In genomic region chr11:95594686-95595212, GRCm38 (mm10) we compare ENCODE assay signal across 20 mouse cellular contexts. TPM values are rescaled to one million over a fixed set of nuclear protein-coding genes. Genes with fewer than 3 reads are reported as not detected.
DNase-seq lines count a peak whose midpoint lies in the region; ATAC-seq and TF ChIP-seq lines count a peak whose summit lies in the region.
"Had no signal": no experiment of that assay in that cellular context is flagged by ENCODE, and none has a peak within 500 bp of the region (broad histone marks: within the 10 kb centered on the region; RNA-seq: fewer than 3 reads in every experiment).

No protein-coding gene starts in this region.

- no peak overlapping the region for H3K9ac ChIP-seq in kidney, embryonic 14.5 days (ENCODE audit: low read depth, low read length)
- no peak overlapping the region for H3K9ac ChIP-seq in midbrain, embryonic 13.5 days (replicated peaks)
- H3K9ac ChIP-seq: heart, embryonic 15.5 days; liver, embryonic 14.5 days had no signal

- peaks cover 9% of the 10 kb centered on the region; the same call in 1 of the 2 replicates for H3K4me1 ChIP-seq in kidney, adult 2 months (ENCODE audit: control insufficient read depth, insufficient read depth, low read length)
- peaks cover 40% of the 10 kb centered on the region for H3K4me1 ChIP-seq in kidney, embryonic 14.5 days (ENCODE audit: control insufficient read depth, insufficient read depth, low read length)
- peaks cover 48% of the 10 kb centered on the region for H3K4me1 ChIP-seq in midbrain, embryonic 10.5 days
- H3K4me1 ChIP-seq in midbrain, embryonic 13.5 days (replicated peaks): peaks cover 32% of the 10 kb centered on the region

- no peak for TF ChIP-seq CTCF in kidney, adult 2 months (conservative IDR thresholded peaks at IDR 0.05; ENCODE audit: insufficient read depth, insufficient read length, low read depth, low read length)

- no peaks in the 10 kb centered on the region for H3K9me3 ChIP-seq in kidney, embryonic 14.5 days (ENCODE audit: control insufficient read depth, low read length)
- no peaks in the 10 kb centered on the region for H3K9me3 ChIP-seq in midbrain, embryonic 10.5 days (replicated peaks)
- H3K9me3 ChIP-seq in midbrain, embryonic 13.5 days: no peaks in the 10 kb centered on the region
- H3K9me3 ChIP-seq: forebrain, embryonic 10.5 days; heart, embryonic 15.5 days; hindbrain, embryonic 10.5 days had no signal

- TF ChIP-seq POLR2A in kidney, adult 2 months (IDR thresholded peaks at IDR 0.05; ENCODE audit: low read depth, low read length): no peak

- 42% methylated on average over 13 of the region's 13 CpGs for WGBS in kidney, adult 2 months
- WGBS in kidney, embryonic 14.5 days: 9% methylated on average over 13 of the region's 13 CpGs
- 18% methylated on average over 13 of the region's 13 CpGs for WGBS in midbrain, embryonic 10.5 days
- 12% methylated on average over 13 of the region's 13 CpGs for WGBS in midbrain, embryonic 13.5 days

- no peaks in the 10 kb centered on the region for H3K27me3 ChIP-seq in kidney, adult 2 months (replicated peaks; ENCODE audit: control insufficient read depth, insufficient read depth, low read length)
- H3K27me3 ChIP-seq in kidney, embryonic 14.5 days (ENCODE audit: control insufficient read depth, insufficient read depth, low read length): no peaks in the 10 kb centered on the region; the same call in 1 of the 2 replicates
- H3K27me3 ChIP-seq in midbrain, embryonic 10.5 days (ENCODE audit: low read depth, poor library complexity, severe bottlenecking): peaks cover 100% of the 10 kb centered on the region
- peaks cover 78% of the 10 kb centered on the region for H3K27me3 ChIP-seq in midbrain, embryonic 13.5 days

- H3K27ac ChIP-seq in kidney, adult 2 months (ENCODE audit: insufficient read depth, low read depth, low read length): no peak overlapping the region
- H3K27ac ChIP-seq in kidney, embryonic 14.5 days (ENCODE audit: low read depth, low read length): no peak overlapping the region
- H3K27ac ChIP-seq in midbrain, embryonic 10.5 days (replicated peaks): no peak overlapping the region
- H3K27ac ChIP-seq in midbrain, embryonic 13.5 days: no peak overlapping the region
- H3K27ac ChIP-seq: heart, embryonic 15.5 days; liver, embryonic 14.5 days; stomach, postnatal 0 days had no signal

- H3K4me2 ChIP-seq in kidney, embryonic 14.5 days (replicated peaks; ENCODE audit: low read depth, low read length): no peak overlapping the region
- no peak overlapping the region for H3K4me2 ChIP-seq in midbrain, embryonic 13.5 days (replicated peaks)
- H3K4me2 ChIP-seq: heart, embryonic 15.5 days had no signal

- H3K36me3 ChIP-seq in kidney, adult 2 months (ENCODE audit: control insufficient read depth, insufficient read depth, low read length): no peaks in the 10 kb centered on the region
- H3K36me3 ChIP-seq in kidney, embryonic 14.5 days (ENCODE audit: control insufficient read depth, insufficient read depth, low read length): no peaks in the 10 kb centered on the region
- no peaks in the 10 kb centered on the region for H3K36me3 ChIP-seq in midbrain, embryonic 10.5 days
- no peaks in the 10 kb centered on the region for H3K36me3 ChIP-seq in midbrain, embryonic 13.5 days
- H3K36me3 ChIP-seq: forebrain, embryonic 10.5 days; heart, embryonic 15.5 days; hindbrain, embryonic 10.5 days had no signal

- DNase-seq in kidney, adult 2 months: peak; percentile 21
- no peak for DNase-seq in midbrain, embryonic 10.5 days (ENCODE audit: low spot score)
- DNase-seq in kidney, postnatal 14 days: peak; percentile 37
- no peak for DNase-seq in lung, adult 18-20 months
- DNase-seq in adrenal gland, adult 18-20 months (ENCODE audit: low spot score in 2 of 2): no peak
- DNase-seq: adrenal gland, adult 8-10 months; cerebellum, adult 9-10 months; left cerebral cortex, postnatal 4 days; right cerebral cortex, adult 18-20 months had no signal

- H3K4me3 ChIP-seq in kidney, adult 2 months (ENCODE audit: insufficient read depth, low read depth, low read length): no peak overlapping the region
- no peak overlapping the region for H3K4me3 ChIP-seq in kidney, embryonic 14.5 days (ENCODE audit: low read length)
- H3K4me3 ChIP-seq in midbrain, embryonic 10.5 days: 0 out of 2 replicates have a peak overlapping the region, but pooled peaks have one; percentile 9
- no peak overlapping the region for H3K4me3 ChIP-seq in midbrain, embryonic 13.5 days (replicated peaks)
- H3K4me3 ChIP-seq: forebrain, embryonic 10.5 days; heart, embryonic 15.5 days; hindbrain, embryonic 10.5 days had no signal

- ATAC-seq in kidney, embryonic 14.5 days (ENCODE audit: low FRiP score, low TSS enrichment): no peak
- ATAC-seq in midbrain, embryonic 13.5 days: no peak
- ATAC-seq: lung, postnatal 0 days; midbrain, embryonic 16.5 days had no signal

RNA-seq across cellular contexts. Expression of gene Ngfr, which starts 7.2 kb away (rescaled TPM):
- polyA plus RNA-seq in kidney, adult 2 months (2012; rRNA removed): 5.7 and 6.6 TPM in 2 replicates
- polyA plus RNA-seq in kidney, embryonic 14.5 days (2014; fragmentation: Nextera tagmentation; extraction: Ambion mirVana): 16.8 and 23.4 TPM in 2 replicates
- polyA plus RNA-seq in midbrain, embryonic 10.5 days (2016; fragmentation: Nextera tagmentation; extraction: Ambion mirVana): 17.9 and 22.5 TPM in 2 replicates
- polyA plus RNA-seq in midbrain, embryonic 13.5 days (2015; fragmentation: Nextera tagmentation; extraction: Ambion mirVana): 13.8 and 17.2 TPM in 2 replicates
- total RNA-seq in adrenal gland, adult 18-20 months (2021): 1 to 10 TPM; 2.1 to 3.5 TPM
- total RNA-seq: common myeloid progenitor, adult 5-6 weeks; granulocyte monocyte progenitor cell, adult 5-6 weeks had no signal

Comparison
In these comparisons a context has a peak if more than half of its experiments do, and no peak if none do; other contexts are left out.
1. DNase-seq: peak in kidney, adult 2 months (single experiment) and kidney, postnatal 14 days (single experiment); none in midbrain, embryonic 10.5 days (single experiment), lung, adult 18-20 months (0 of 2) and adrenal gland, adult 18-20 months (0 of 2).